Mouse (Mus musculus): ENCODE data around the gene Dnaja2. TPM values are rescaled to one million over a fixed set of nuclear protein-coding genes. Genes with fewer than 3 reads are reported as not detected.
A peak's percentile ranks its signal among the peaks of the same experiment; 100 is the strongest.

Dnaja2 gene
- 150 and 183 TPM in 2 replicates for total RNA-seq (2012; rRNA removed)
- 227 and 273 TPM in 2 replicates for total RNA-seq (2014; rRNA removed)
- polyA plus RNA-seq (2012; ENCODE audit: insufficient read length, low read depth), result 471 and 538 TPM in 2 replicates

GRCm38 (mm10) chr8:85555181-85556145, at the start of gene Dnaja2:
Gene Dnaja2, minus strand, starts transcription at chr8:85555344.
- Histone ChIP-seq H3K9ac (ENCODE audit: insufficient read depth, low read depth) (peak within 1 kb of the TSS; percentile 100), H3K27ac (ENCODE audit: insufficient read depth, low read depth) (peak within 1 kb of the TSS; percentile 81), H3K9me3 (replicated peaks; ENCODE audit: low read length) (no peaks in the 10 kb centered on the region), H3K4me1 (ENCODE audit: control insufficient read depth in 1 of 2, insufficient read depth in 2 of 2) (peaks cover 8 to 58% of the 10 kb centered on the region in 2 experiments), H3K4me3 (replicated peaks in 1 of 3; ENCODE audit: low read depth in 2 of 3, low read length in 2 of 3, poor library complexity in 1 of 3) (peak within 1 kb of the TSS; percentile 81 to 96 (median 94)), H3K79me2 (replicated peaks; ENCODE audit: control insufficient read depth, extremely low read depth, insufficient read depth, poor library complexity, severe bottlenecking) (peaks cover 41% of the 10 kb centered on the region), H3K36me3 (replicated peaks in 1 of 2; ENCODE audit: control insufficient read depth in 1 of 2, insufficient read depth in 1 of 2, low read length in 1 of 2) (peaks cover 18 to 33% of the 10 kb centered on the region in 2 experiments), H3K4me2 (ENCODE audit: insufficient read depth, low read depth, poor library complexity, severe bottlenecking) (peak within 1 kb of the TSS; percentile 81; the same call in 1 of the 2 replicates), H3K27me3 (replicated peaks) (no peaks in the 10 kb centered on the region)
- in situ Hi-C loops (cut with MboI; ENCODE audit: low pct_ligation_motif_present, low pct_unique_long_range_greater_than_20kb, low sequenced_read_pairs) (no loop called here), dilution Hi-C loops (cut with MboI; ENCODE audit: extremely low pct_ligation_motif_present, extremely low pct_unique_long_range_greater_than_20kb, low sequenced_read_pairs) (no loop called here)
- peak; percentile 78 for DNase-seq (ENCODE audit: extremely low read depth)
- TF ChIP-seq NELFE (IDR thresholded peaks at IDR 0.05; ENCODE audit: low read depth, low read length) (peak; percentile 90), MYC (IDR thresholded peaks at IDR 0.05; ENCODE audit: low read depth, low read length) (no peak), POLR2AphosphoS2 (IDR thresholded peaks at IDR 0.05; ENCODE audit: low read depth, low read length) (no peak), BHLHE40 (IDR thresholded peaks at IDR 0.05; ENCODE audit: low read depth, low read length) (peak; percentile 78), JUN (IDR thresholded peaks at IDR 0.05; ENCODE audit: insufficient read depth, low read depth, low read length) (no peak), MEF2A (IDR thresholded peaks at IDR 0.05; ENCODE audit: borderline replicate concordance, low read depth, low read length) (0 out of 2 replicates have a peak, but pooled peaks have one; percentile 15), MXI1 (IDR thresholded peaks at IDR 0.05; ENCODE audit: low read depth, low read length) (peak; percentile 97), MAZ (IDR thresholded peaks at IDR 0.05; ENCODE audit: low read depth, low read length) (0 out of 2 replicates have a peak, but pooled peaks have one; percentile 70), CHD2 (IDR thresholded peaks at IDR 0.05; ENCODE audit: low read length) (peak; percentile 75), ETS1 (conservative IDR thresholded peaks at IDR 0.05; ENCODE audit: low read depth, low read length) (peak; percentile 24), NRF1 (IDR thresholded peaks at IDR 0.05; ENCODE audit: low read depth, low read length) (peak; percentile 68), SIN3A (IDR thresholded peaks at IDR 0.05; ENCODE audit: low read length) (peak; percentile 61; the same call in 1 of the 2 replicates), TCF12 (IDR thresholded peaks at IDR 0.05; ENCODE audit: low read depth, low read length) (peak; percentile 79), HCFC1 (IDR thresholded peaks at IDR 0.05; ENCODE audit: low read depth, low read length) (peak; percentile 77), MAX (IDR thresholded peaks at IDR 0.05; ENCODE audit: low read length) (peak; percentile 60), IRF4 (IDR thresholded peaks at IDR 0.05; ENCODE audit: low read depth, low read length) (peak; percentile 43), TBP (conservative IDR thresholded peaks at IDR 0.05; ENCODE audit: low read depth, low read length) (0 out of 2 replicates have a peak, but pooled peaks have one; percentile 31), ELF1 (IDR thresholded peaks at IDR 0.05; ENCODE audit: low read depth, low read length) (peak; percentile 42; the same call in 1 of the 2 replicates), SMC3 (IDR thresholded peaks at IDR 0.05; ENCODE audit: low read depth, low read length) (no peak), KAT2A (IDR thresholded peaks at IDR 0.05; ENCODE audit: insufficient replicate concordance, low read length) (peak; percentile 51; the same call in 1 of the 2 replicates), POLR2A (IDR thresholded peaks at IDR 0.05; ENCODE audit: low read depth, low read length) (peak; percentile 86), ZNF384 (IDR thresholded peaks at IDR 0.05; ENCODE audit: low read depth, low read length) (no peak), RCOR1 (conservative IDR thresholded peaks at IDR 0.05; ENCODE audit: low read depth, low read length) (no peak), EP300 (IDR thresholded peaks at IDR 0.05; ENCODE audit: low read length) (no peak)
